Mouse (Mus musculus) thymus, adult 2 months (tissue): ENCODE measurements around the gene Gapdh.

Experiments used
- CTCF ChIP-seq: fragments of 200-500 bp; IDR thresholded peaks from 2 replicates; pipeline ENCODE4 v1.5.1; 2012; ENCODE audit warnings: mild to moderate bottlenecking, control low read depth, low read length, moderate library complexity, borderline replicate concordance; ENCODE audit not compliant: control insufficient read depth, poor library complexity, insufficient read depth; ENCODE audit errors: extremely low read depth
- POLR2A ChIP-seq: fragments of 200-500 bp; IDR thresholded peaks from 2 replicates; pipeline ENCODE4 v1.6.1; 2012; ENCODE audit warnings: mild to moderate bottlenecking, low read length, control low read depth, moderate library complexity; ENCODE audit not compliant: control insufficient read depth, poor library complexity, insufficient read depth; ENCODE audit errors: extremely low read depth

DNA sequence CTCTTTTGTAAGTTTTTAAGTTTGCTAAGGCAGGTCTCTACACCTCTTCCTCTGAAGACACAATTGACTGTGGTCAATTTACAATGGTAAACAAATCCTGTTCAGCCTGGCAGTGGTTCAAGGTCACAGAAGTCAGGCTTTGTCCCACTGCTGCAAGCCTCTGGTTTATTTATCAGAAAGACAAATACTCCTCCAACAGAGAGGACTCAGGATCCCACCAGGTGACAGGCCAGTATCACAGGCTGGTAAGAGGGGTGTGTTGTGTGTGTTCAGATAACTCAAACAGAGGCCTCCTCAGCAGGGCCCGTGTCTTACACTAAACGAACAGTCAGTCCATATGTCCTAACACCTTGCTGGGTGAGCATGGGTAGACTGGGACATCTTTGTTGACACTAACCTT, 6.2 kb upstream of the Gapdh start:
- TF ChIP-seq CTCF (no peak), POLR2A (no peak)
